Mouse (Mus musculus) limb, embryonic 11.5 days (tissue): Measurements from ENCODE around the gene Gm281. TPM values are rescaled to one million over a fixed set of nuclear protein-coding genes. Genes with fewer than 3 reads are reported as not detected.
A peak's percentile ranks its signal among the peaks of the same experiment; 100 is the strongest.

Source experiments
- ATAC-seq: fragments of 200-750 bp; cut with Nextera tagmentation; 2 replicates; pipeline ENCODE4 v1.8.0; 2017; ENCODE audit warnings: low read depth; ENCODE audit not compliant: insufficient number of reproducible peaks, low FRiP score, low TSS enrichment
- DNase-seq: peaks from one replicate; pipeline ENCODE4 v3.0.0-alpha.2; 2015; ENCODE audit warnings: low spot score
- H3K27ac ChIP-seq: fragments of 300-500 bp; sonication (generic); replicated peaks from 2 replicates; pipeline ENCODE4 v1.5.1; 2014; ENCODE audit warnings: low read depth, mild to moderate bottlenecking, low read length
- H3K27me3 ChIP-seq: fragments of 300-500 bp; sonication (generic); 2 replicates; pipeline ENCODE4 v1.6.1; 2014; ENCODE audit warnings: mild to moderate bottlenecking, low read length, mixed read lengths; ENCODE audit not compliant: control insufficient read depth, insufficient read depth
- H3K36me3 ChIP-seq: fragments of 300-500 bp; sonication (generic); 2 replicates; pipeline ENCODE4 v1.6.1; 2014; ENCODE audit warnings: mild to moderate bottlenecking, low read length, moderate library complexity, mixed read lengths; ENCODE audit not compliant: control insufficient read depth, insufficient read depth
- H3K4me1 ChIP-seq: fragments of 300-500 bp; sonication (generic); 2 replicates; pipeline ENCODE4 v1.6.1; 2014; ENCODE audit warnings: low read length, mixed read lengths; ENCODE audit not compliant: control insufficient read depth, insufficient read depth
- H3K4me2 ChIP-seq: fragments of 300-500 bp; sonication (generic); 2 replicates; pipeline ENCODE4 v1.6.1; 2014; ENCODE audit warnings: low read depth, mild to moderate bottlenecking, moderate library complexity; ENCODE audit not compliant: severe bottlenecking
- H3K4me3 ChIP-seq: fragments of 300-500 bp; sonication (generic); 2 replicates; pipeline ENCODE4 v1.5.1; 2014; ENCODE audit warnings: low read depth, low read length
- H3K9ac ChIP-seq: fragments of 300-500 bp; sonication (generic); 2 replicates; pipeline ENCODE4 v1.6.1; 2014; ENCODE audit warnings: mild to moderate bottlenecking, low read length
- H3K9me3 ChIP-seq: fragments of 300-500 bp; sonication (generic); 2 replicates; pipeline ENCODE4 v1.6.1; 2016; ENCODE audit warnings: low read length; ENCODE audit not compliant: control insufficient read depth
- WGBS: fragments of 180-500 bp; shearing (Covaris S2); extraction: QIAGEN DNeasy Blood & Tissue Kit; methylation state at CpG from one replicate; pipeline ENCODE4 v1.1.7; 2014; 5-methylcytosine and 5-hydroxymethylcytosine counted together
- polyA plus RNA-seq: library from polyadenylated mRNA; unstranded; fragments of >200 nt; fragmentation: Nextera tagmentation; extraction: Ambion mirVana; gene quantifications from 2 replicates; pipeline ENCODE4 v1.2.1, GENCODE M21; 2014

The Gm281 gene
- polyA plus RNA-seq, 1 experiment from 2014 or later: not detected

- H3K4me2 ChIP-seq: no peak overlapping the region
- 91% methylated on average over 7 of the region's 7 CpGs for whole genome bisulfite sequencing
- DNase-seq (no peak), ATAC-seq (no peak)
- no peak overlapping the region for H3K9ac ChIP-seq
- no peaks in the 10 kb centered on the region for H3K36me3 ChIP-seq
- H3K4me1 ChIP-seq: no peaks in the 10 kb centered on the region
- H3K9me3 ChIP-seq: no peaks in the 10 kb centered on the region
- no peak overlapping the region for H3K4me3 ChIP-seq
- H3K27ac ChIP-seq: no peak overlapping the region
- H3K27me3 ChIP-seq: no peaks in the 10 kb centered on the region
Observed at GRCm38 (mm10) chr14:13907145-13907544, 7.1 kb downstream of the Gm281 start.

DNA sequence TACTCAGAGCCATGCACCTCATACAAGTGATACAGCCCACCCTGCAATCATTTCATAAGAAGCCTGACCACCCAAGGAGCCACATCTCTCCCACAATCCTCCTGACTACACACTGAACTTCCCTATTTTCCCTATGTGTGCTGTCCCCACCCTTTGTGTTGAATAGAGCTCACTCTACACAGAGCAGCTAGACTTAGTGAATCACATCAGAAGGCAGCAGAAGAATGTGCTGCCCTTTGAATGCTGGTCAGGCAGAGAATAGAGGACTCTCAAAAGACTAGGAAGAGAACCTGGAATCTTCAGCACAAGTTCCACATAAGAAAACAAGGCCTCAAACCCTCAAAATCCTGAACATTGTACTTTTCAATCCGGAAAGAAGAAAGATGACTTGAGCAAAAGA lies 7.8 kb downstream of the Gm281 start:
- WGBS: 97% methylated on average over 1 of the region's 1 CpGs
- Histone ChIP-seq H3K27me3 (no peaks in the 10 kb centered on the region), H3K36me3 (no peaks in the 10 kb centered on the region), H3K4me2 (no peak overlapping the region), H3K27ac (no peak overlapping the region), H3K4me3 (no peak overlapping the region), H3K9ac (no peak overlapping the region), H3K4me1 (no peaks in the 10 kb centered on the region), H3K9me3 (no peaks in the 10 kb centered on the region)
- ATAC-seq (no peak), DNase-seq (no peak)

- H3K4me1 ChIP-seq: no peaks in the 10 kb centered on the region
- WGBS: under 1% methylated on average over 22 of the region's 22 CpGs
- H3K36me3 ChIP-seq: no peaks in the 10 kb centered on the region
- H3K27me3 ChIP-seq: no peaks in the 10 kb centered on the region
- peak overlapping the region; percentile 39 for H3K4me3 ChIP-seq
- ATAC-seq (peak; percentile 86), DNase-seq (peak; percentile 81)
- no peaks in the 10 kb centered on the region for H3K9me3 ChIP-seq
- H3K4me2 ChIP-seq: peak overlapping the region; percentile 59
- H3K27ac ChIP-seq: no peak overlapping the region
- peak overlapping the region; percentile 70 for H3K9ac ChIP-seq
Observed at GRCm38 (mm10) chr14:13901611-13902067, 12.6 kb downstream of the Gm281 start.

DNA sequence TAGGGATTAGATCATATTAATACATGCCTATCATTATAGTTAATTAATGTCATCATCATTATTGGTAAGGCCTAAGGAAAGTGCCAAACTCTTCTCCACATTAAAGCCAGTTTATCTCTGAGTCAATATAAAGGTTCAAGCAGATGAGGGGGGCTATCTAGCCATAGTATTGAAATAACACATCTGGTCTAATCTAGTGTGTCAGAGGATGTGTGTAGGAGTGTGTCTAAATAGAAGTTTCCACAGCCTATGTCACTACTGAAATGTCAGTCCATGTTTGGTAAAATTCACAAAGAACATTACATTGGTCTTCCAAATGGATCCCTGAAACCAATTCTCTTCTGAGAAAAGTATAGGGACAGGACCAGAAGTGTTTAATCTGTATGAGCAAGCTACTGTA lies 19.1 kb downstream of the Gm281 start:
- H3K9me3 ChIP-seq: no peaks in the 10 kb centered on the region
- DNase-seq (no peak), ATAC-seq (no peak)
- H3K9ac ChIP-seq: no peak overlapping the region
- H3K4me3 ChIP-seq: no peak overlapping the region
- H3K27me3 ChIP-seq: no peaks in the 10 kb centered on the region
- no peak overlapping the region for H3K4me2 ChIP-seq
- no peaks in the 10 kb centered on the region for H3K36me3 ChIP-seq
- H3K27ac ChIP-seq: no peak overlapping the region
- no peaks in the 10 kb centered on the region for H3K4me1 ChIP-seq

- no peak overlapping the region for H3K4me2 ChIP-seq
- 86% methylated on average over 3 of the region's 3 CpGs for WGBS
- H3K9me3 ChIP-seq: no peaks in the 10 kb centered on the region
- ATAC-seq (no peak), DNase-seq (no peak)
- no peak overlapping the region for H3K9ac ChIP-seq
- no peaks in the 10 kb centered on the region for H3K27me3 ChIP-seq
- no peak overlapping the region for H3K4me3 ChIP-seq
- no peak overlapping the region for H3K27ac ChIP-seq
- no peaks in the 10 kb centered on the region for H3K4me1 ChIP-seq
- no peaks in the 10 kb centered on the region for H3K36me3 ChIP-seq
Observed at GRCm38 (mm10) chr14:13893748-13894147, 20.5 kb downstream of the Gm281 start.

GRCm38 (mm10) chr14:13861416-13861815 lies 52.9 kb downstream of the Gm281 start:
- no peak overlapping the region for H3K9ac ChIP-seq
- DNase-seq (no peak), ATAC-seq (no peak)
- no peaks in the 10 kb centered on the region for H3K27me3 ChIP-seq
- H3K4me2 ChIP-seq: no peak overlapping the region
- H3K4me1 ChIP-seq: no peaks in the 10 kb centered on the region
- H3K36me3 ChIP-seq: no peaks in the 10 kb centered on the region
- no peaks in the 10 kb centered on the region for H3K9me3 ChIP-seq
- no peak overlapping the region for H3K4me3 ChIP-seq
- H3K27ac ChIP-seq: no peak overlapping the region

- H3K4me1 ChIP-seq: no peaks in the 10 kb centered on the region
- H3K9me3 ChIP-seq: no peaks in the 10 kb centered on the region
- no peak overlapping the region for H3K27ac ChIP-seq
- WGBS: 81% methylated on average over 3 of the region's 3 CpGs
- ATAC-seq (no peak), DNase-seq (no peak)
- H3K4me2 ChIP-seq: no peak overlapping the region
- no peaks in the 10 kb centered on the region for H3K36me3 ChIP-seq
- H3K27me3 ChIP-seq: no peaks in the 10 kb centered on the region
- no peak overlapping the region for H3K9ac ChIP-seq
- no peak overlapping the region for H3K4me3 ChIP-seq
Observed at GRCm38 (mm10) chr14:13812801-13813479, 101.3 kb downstream of the Gm281 start.

GRCm38 (mm10) chr14:13790446-13790845 lies 123.8 kb downstream of the Gm281 start:
- H3K9me3 ChIP-seq: no peaks in the 10 kb centered on the region
- H3K4me3 ChIP-seq: no peak overlapping the region
- no peak overlapping the region for H3K4me2 ChIP-seq
- no peak overlapping the region for H3K27ac ChIP-seq
- H3K4me1 ChIP-seq: no peaks in the 10 kb centered on the region
- H3K9ac ChIP-seq: no peak overlapping the region
- DNase-seq (no peak), ATAC-seq (no peak)
- no peaks in the 10 kb centered on the region for H3K36me3 ChIP-seq
- 40% methylated on average over 1 of the region's 1 CpGs for WGBS
- no peaks in the 10 kb centered on the region for H3K27me3 ChIP-seq

DNA sequence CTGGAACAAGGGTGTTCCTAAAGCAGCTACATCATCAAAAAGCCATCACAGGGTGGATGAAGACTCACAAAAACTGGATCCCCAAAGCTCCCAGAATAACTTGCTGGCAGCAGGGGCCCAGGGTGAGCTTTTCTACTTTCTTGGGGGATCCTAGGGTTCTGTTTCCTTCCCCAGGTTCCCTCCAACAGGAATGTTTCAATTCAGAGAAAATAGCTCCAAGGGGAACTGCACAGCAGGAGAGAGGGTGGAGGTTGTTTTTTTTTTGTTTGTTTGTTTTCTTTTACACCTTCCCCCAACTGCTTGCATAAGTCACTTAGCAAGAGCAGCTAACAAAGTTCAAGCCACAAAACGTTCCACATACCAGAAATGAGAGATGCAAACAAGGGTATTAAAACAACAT lies 124.3 kb downstream of the Gm281 start:
- H3K4me3 ChIP-seq: no peak overlapping the region
- no peak overlapping the region for H3K27ac ChIP-seq
- H3K9ac ChIP-seq: no peak overlapping the region
- DNase-seq (no peak), ATAC-seq (no peak)
- no peak overlapping the region for H3K4me2 ChIP-seq
- no peaks in the 10 kb centered on the region for H3K9me3 ChIP-seq
- 12% methylated on average over 1 of the region's 1 CpGs for WGBS
- H3K27me3 ChIP-seq: no peaks in the 10 kb centered on the region
- no peaks in the 10 kb centered on the region for H3K36me3 ChIP-seq
- no peaks in the 10 kb centered on the region for H3K4me1 ChIP-seq
